Mouse (Mus musculus) forebrain, embryonic 11.5 days (tissue): ENCODE data around the gene Soat2. TPM values are rescaled to one million over a fixed set of nuclear protein-coding genes. Genes with fewer than 3 reads are reported as not detected.

Source experiments
- ATAC-seq: fragments of 200-750 bp; cut with Nextera tagmentation; replicated peaks from 2 replicates; pipeline ENCODE4 v1.8.0; 2017; ENCODE audit warnings: moderate TSS enrichment; ENCODE audit not compliant: low FRiP score
- DNase-seq: peaks from one replicate; pipeline ENCODE4 v3.0.0-alpha.2; 2017; ENCODE audit warnings: low spot score
- H3K27ac ChIP-seq: fragments of 300-500 bp; sonication (generic); 2 replicates; pipeline ENCODE4 v1.5.1; 2014; ENCODE audit warnings: low read depth, low read length
- H3K27me3 ChIP-seq: fragments of 300-500 bp; sonication (generic); 2 replicates; pipeline ENCODE4 v1.6.1; 2014; ENCODE audit warnings: mild to moderate bottlenecking, low read length, mixed read lengths; ENCODE audit not compliant: control insufficient read depth, insufficient read depth
- H3K36me3 ChIP-seq: fragments of 300-500 bp; sonication (generic); 2 replicates; pipeline ENCODE4 v1.6.1; 2014; ENCODE audit warnings: mild to moderate bottlenecking, low read length, moderate library complexity, mixed read lengths; ENCODE audit not compliant: control insufficient read depth, insufficient read depth
- H3K4me1 ChIP-seq: fragments of 300-500 bp; sonication (generic); replicated peaks from 2 replicates; pipeline ENCODE4 v1.6.1; 2014; ENCODE audit warnings: low read length, mixed read lengths; ENCODE audit not compliant: control insufficient read depth, insufficient read depth
- H3K4me2 ChIP-seq: fragments of 300-500 bp; sonication (generic); 2 replicates; pipeline ENCODE4 v1.6.1; 2014; ENCODE audit warnings: low read depth, mild to moderate bottlenecking, low read length, moderate library complexity, mixed read lengths; ENCODE audit not compliant: severe bottlenecking
- H3K4me3 ChIP-seq: fragments of 300-500 bp; sonication (generic); 2 replicates; pipeline ENCODE4 v1.5.1; 2014; ENCODE audit warnings: low read depth, low read length
- H3K9ac ChIP-seq: fragments of 300-500 bp; sonication (generic); 2 replicates; pipeline ENCODE4 v1.6.1; 2014; ENCODE audit warnings: low read length
- H3K9me3 ChIP-seq: fragments of 300-500 bp; sonication (generic); 2 replicates; pipeline ENCODE4 v1.6.1; 2016; ENCODE audit warnings: low read length, mixed read lengths; ENCODE audit not compliant: control insufficient read depth
- WGBS: fragments of 180-500 bp; shearing (Covaris S2); extraction: QIAGEN DNeasy Blood & Tissue Kit; methylation state at CpG from one replicate; pipeline ENCODE4 v1.1.7; 2014; 5-methylcytosine and 5-hydroxymethylcytosine counted together
- polyA plus RNA-seq: library from polyadenylated mRNA; unstranded; fragments of >200 nt; fragmentation: Nextera tagmentation; extraction: Ambion mirVana; gene quantifications from 2 replicates; pipeline ENCODE4 v1.2.1, GENCODE M21; 2014

The Soat2 gene
- polyA plus RNA-seq, 1 experiment from 2014 or later = not detected

GRCm38 (mm10) chr15:102186239-102186638 lies 35.9 kb downstream of the Soat2 start:
- Histone ChIP-seq H3K4me3 (no peak overlapping the region), H3K4me1 (no peaks in the 10 kb centered on the region), H3K9ac (no peak overlapping the region), H3K27ac (no peak overlapping the region), H3K4me2 (no peak overlapping the region), H3K9me3 (no peaks in the 10 kb centered on the region), H3K27me3 (no peaks in the 10 kb centered on the region), H3K36me3 (no peaks in the 10 kb centered on the region)
- DNase-seq (no peak), ATAC-seq (no peak)
- 87% methylated on average over 11 of the region's 11 CpGs for WGBS

GRCm38 (mm10) chr15:102188096-102188495 lies 37.8 kb downstream of the Soat2 start:
- WGBS = 92% methylated on average over 10 of the region's 10 CpGs
- Histone ChIP-seq H3K27ac (no peak overlapping the region), H3K36me3 (no peaks in the 10 kb centered on the region), H3K4me2 (no peak overlapping the region), H3K4me3 (no peak overlapping the region), H3K27me3 (no peaks in the 10 kb centered on the region), H3K4me1 (no peaks in the 10 kb centered on the region), H3K9me3 (no peaks in the 10 kb centered on the region), H3K9ac (no peak overlapping the region)
- ATAC-seq (no peak), DNase-seq (no peak)

- WGBS = 64% methylated on average over 6 of the region's 6 CpGs
- H3K4me2 ChIP-seq = no peak overlapping the region
- H3K36me3 ChIP-seq = no peaks in the 10 kb centered on the region
- no peaks in the 10 kb centered on the region for H3K4me1 ChIP-seq
- no peaks in the 10 kb centered on the region for H3K9me3 ChIP-seq
- no peak overlapping the region for H3K4me3 ChIP-seq
- no peak overlapping the region for H3K27ac ChIP-seq
- H3K9ac ChIP-seq = no peak overlapping the region
- H3K27me3 ChIP-seq = no peaks in the 10 kb centered on the region
- DNase-seq (no peak), ATAC-seq (no peak)
These were observed 38.6 kb downstream of the Soat2 start for GRCm38 (mm10) chr15:102188883-102189282.

- no peak overlapping the region for H3K27ac ChIP-seq
- ATAC-seq (no peak), DNase-seq (peak; percentile 39)
- no peaks in the 10 kb centered on the region for H3K9me3 ChIP-seq
- H3K4me1 ChIP-seq = no peaks in the 10 kb centered on the region
- H3K9ac ChIP-seq = no peak overlapping the region
- H3K27me3 ChIP-seq = no peaks in the 10 kb centered on the region
- no peaks in the 10 kb centered on the region for H3K36me3 ChIP-seq
- 79% methylated on average over 7 of the region's 7 CpGs for WGBS
- no peak overlapping the region for H3K4me2 ChIP-seq
- H3K4me3 ChIP-seq = no peak overlapping the region
These were observed 41.4 kb downstream of the Soat2 start for GRCm38 (mm10) chr15:102191699-102192098.

DNA sequence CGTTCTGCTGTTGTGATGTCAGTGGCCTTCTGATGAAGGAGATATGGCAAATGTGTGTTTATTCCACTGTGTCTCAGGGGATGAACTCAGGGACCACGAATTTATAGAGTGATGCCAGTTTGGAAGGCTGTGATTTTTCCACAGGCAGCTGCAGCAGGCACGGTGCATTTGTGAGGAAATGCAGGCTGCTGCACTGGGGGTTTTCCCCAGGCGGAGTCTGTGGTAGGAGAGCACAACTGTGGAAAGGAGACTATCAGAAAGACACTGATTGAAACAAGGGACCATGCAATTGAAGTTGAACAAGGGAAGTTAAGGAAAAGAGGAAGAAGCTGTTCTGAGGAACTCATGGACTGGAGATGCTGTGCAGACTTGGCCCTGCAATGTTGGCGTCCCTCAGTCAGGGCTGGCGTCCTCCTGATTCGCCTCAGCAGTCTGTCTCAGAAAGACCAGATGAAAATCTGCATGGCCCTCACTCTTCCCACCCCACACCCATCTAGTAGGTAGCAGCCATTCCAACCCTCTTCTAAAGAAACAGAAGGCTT lies 42.0 kb downstream of the Soat2 start:
- Histone ChIP-seq H3K9ac (no peak overlapping the region), H3K4me3 (no peak overlapping the region), H3K27ac (no peak overlapping the region), H3K36me3 (no peaks in the 10 kb centered on the region), H3K9me3 (no peaks in the 10 kb centered on the region), H3K4me1 (no peaks in the 10 kb centered on the region), H3K4me2 (no peak overlapping the region), H3K27me3 (no peaks in the 10 kb centered on the region)
- no peak for DNase-seq
- no peak for ATAC-seq
- 89% methylated on average over 7 of the region's 7 CpGs for WGBS

- Histone ChIP-seq H3K9ac (no peak overlapping the region), H3K9me3 (no peaks in the 10 kb centered on the region), H3K4me2 (no peak overlapping the region), H3K27me3 (no peaks in the 10 kb centered on the region), H3K36me3 (no peaks in the 10 kb centered on the region), H3K4me1 (no peaks in the 10 kb centered on the region), H3K27ac (no peak overlapping the region), H3K4me3 (no peak overlapping the region)
- ATAC-seq (no peak), DNase-seq (no peak)
- WGBS = 62% methylated on average over 5 of the region's 5 CpGs
These were observed 42.6 kb downstream of the Soat2 start for GRCm38 (mm10) chr15:102192820-102193386.

DNA sequence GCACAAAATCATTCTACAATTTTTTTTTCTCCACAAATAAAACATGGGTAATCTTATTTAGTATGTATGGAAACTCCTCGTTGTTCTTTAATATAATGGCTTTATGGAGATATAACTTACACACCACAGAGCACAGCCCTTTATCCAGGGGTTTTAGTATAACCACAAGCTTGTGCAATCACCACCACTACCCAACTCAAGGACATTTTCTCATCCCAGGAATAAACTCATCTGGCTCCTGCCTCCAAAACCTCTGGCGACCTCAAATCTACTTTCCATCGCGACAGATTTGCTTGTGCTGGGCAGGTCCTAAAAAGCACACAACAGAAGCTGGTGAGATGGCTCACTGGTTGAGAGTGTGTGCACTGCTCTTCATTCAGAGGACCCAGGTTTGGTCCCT lies 43.3 kb downstream of the Soat2 start:
- no peak for DNase-seq
- no peak overlapping the region for H3K9ac ChIP-seq
- no peaks in the 10 kb centered on the region for H3K9me3 ChIP-seq
- no peaks in the 10 kb centered on the region for H3K36me3 ChIP-seq
- no peaks in the 10 kb centered on the region for H3K27me3 ChIP-seq
- no peak overlapping the region for H3K4me2 ChIP-seq
- ATAC-seq = no peak
- no peaks in the 10 kb centered on the region for H3K4me1 ChIP-seq
- H3K4me3 ChIP-seq = no peak overlapping the region
- WGBS = 90% methylated on average over 4 of the region's 4 CpGs
- H3K27ac ChIP-seq = no peak overlapping the region

DNA sequence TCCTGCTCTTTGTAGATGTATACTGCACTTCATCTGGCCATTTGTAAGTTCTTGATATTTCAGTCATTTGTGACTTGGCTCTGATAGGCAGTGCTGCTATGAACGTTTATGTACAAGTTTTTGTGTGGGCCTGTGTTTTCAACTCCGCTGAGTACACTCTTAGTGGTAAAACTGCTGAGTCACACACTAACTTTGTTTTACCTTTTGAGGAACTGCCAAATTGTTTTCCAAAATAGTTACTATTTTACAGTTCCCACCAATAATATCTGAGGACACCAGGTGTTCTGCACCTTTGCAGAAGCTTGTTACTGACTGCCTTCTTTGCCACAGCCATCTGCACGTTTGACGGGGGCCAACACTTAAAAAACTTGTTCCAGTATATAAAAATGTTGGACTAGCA lies 44.1 kb downstream of the Soat2 start:
- ATAC-seq (no peak), DNase-seq (no peak)
- H3K4me3 ChIP-seq = no peak overlapping the region
- 88% methylated on average over 4 of the region's 4 CpGs for WGBS
- H3K4me1 ChIP-seq = no peaks in the 10 kb centered on the region
- H3K27ac ChIP-seq = no peak overlapping the region
- H3K36me3 ChIP-seq = no peaks in the 10 kb centered on the region
- no peak overlapping the region for H3K4me2 ChIP-seq
- no peaks in the 10 kb centered on the region for H3K9me3 ChIP-seq
- no peak overlapping the region for H3K9ac ChIP-seq
- no peaks in the 10 kb centered on the region for H3K27me3 ChIP-seq

GRCm38 (mm10) chr15:102195373-102195772 lies 45.0 kb downstream of the Soat2 start:
- Histone ChIP-seq H3K27me3 (no peaks in the 10 kb centered on the region), H3K9ac (no peak overlapping the region), H3K9me3 (no peaks in the 10 kb centered on the region), H3K4me3 (no peak overlapping the region), H3K4me1 (no peaks in the 10 kb centered on the region), H3K36me3 (no peaks in the 10 kb centered on the region), H3K27ac (no peak overlapping the region), H3K4me2 (no peak overlapping the region)
- WGBS = 81% methylated on average over 4 of the region's 4 CpGs
- no peak for DNase-seq
- no peak for ATAC-seq
